Mouse (Mus musculus) forebrain, embryonic 10.5 days (tissue): ENCODE measurements around the gene Wipf2. TPM values are rescaled to one million over a fixed set of nuclear protein-coding genes. Genes with fewer than 3 reads are reported as not detected.

ENCODE experiments used
- polyA plus RNA-seq: library from polyadenylated mRNA; unstranded; fragments of >200 nt; fragmentation: Nextera tagmentation; extraction: Ambion mirVana; gene quantifications from 2 replicates; pipeline ENCODE4 v1.2.1, GENCODE M21; 2016

The Wipf2 gene
- polyA plus RNA-seq, 1 experiment from 2014 or later, result 4.5 TPM

Other genes with a start within 250 kb of the Wipf2 start
- gene Gm12355, start 238.0 kb upstream of the Wipf2 start, polyA plus RNA-seq, result 1.4 and 1.5 TPM in 2 replicates
- not detected in 2 replicates for gene Gsdma3, start 237.3 kb upstream of the Wipf2 start, polyA plus RNA-seq
- not detected in 2 replicates for gene Gsdma2, start 216.9 kb upstream of the Wipf2 start, polyA plus RNA-seq
- gene Gsdma, start 199.3 kb upstream of the Wipf2 start, polyA plus RNA-seq, result not detected in 2 replicates
- gene Psmd3, start 181.1 kb upstream of the Wipf2 start, polyA plus RNA-seq, result 255 and 259 TPM in 2 replicates
- not detected in 2 replicates for gene Csf3, start 162.4 kb upstream of the Wipf2 start, polyA plus RNA-seq
- 69.7 and 77.3 TPM in 2 replicates for gene Med24, start 134.2 kb upstream of the Wipf2 start, polyA plus RNA-seq
- gene Thra, start 123.0 kb upstream of the Wipf2 start, polyA plus RNA-seq, result 9.5 and 10.9 TPM in 2 replicates
- 1.5 TPM in 2 replicates for gene Nr1d1, start 88.3 kb upstream of the Wipf2 start, polyA plus RNA-seq
- gene Msl1, start 68.1 kb upstream of the Wipf2 start, polyA plus RNA-seq, result 22.9 and 24.1 TPM in 2 replicates
- gene Casc3, start 58.7 kb upstream of the Wipf2 start, polyA plus RNA-seq, result 45.7 and 49.7 TPM in 2 replicates
- 1.00 and 1.2 TPM in 2 replicates for gene Rapgefl1, start 26.9 kb upstream of the Wipf2 start, polyA plus RNA-seq
- gene Cdc6, start 44.2 kb downstream of the Wipf2 start, polyA plus RNA-seq, result 68.7 and 75.8 TPM in 2 replicates
- gene Rara, start 64.2 kb downstream of the Wipf2 start, polyA plus RNA-seq, result 16.9 and 19.3 TPM in 2 replicates
- 0.20 and 0.24 TPM in 2 replicates for gene Gjd3, start 119.4 kb downstream of the Wipf2 start, polyA plus RNA-seq
- gene Top2a, start 160.6 kb downstream of the Wipf2 start, polyA plus RNA-seq, result 366 and 373 TPM in 2 replicates
- 364 and 368 TPM in 2 replicates for gene Igfbp4, start 177.6 kb downstream of the Wipf2 start, polyA plus RNA-seq
- 0.49 and 0.81 TPM in 2 replicates for gene Tns4, start 225.7 kb downstream of the Wipf2 start, polyA plus RNA-seq